Mouse (Mus musculus) forebrain, embryonic 13.5 days (tissue): Measurements from ENCODE around the gene Ugt2a3. TPM values are rescaled to one million over a fixed set of nuclear protein-coding genes. Genes with fewer than 3 reads are reported as not detected.
"Not testable (repeated sequence)": the region's sequence is repeated elsewhere in the genome, so short reads cannot be mapped to it uniquely, and the experiment has no call there.

Experiments used
- ATAC-seq: fragments of 200-750 bp; cut with Nextera tagmentation; 2 replicates; pipeline ENCODE4 v1.8.0; 2017
- H3K27ac ChIP-seq: fragments of 300-500 bp; sonication (generic); 2 replicates; pipeline ENCODE4 v1.5.1; 2015; ENCODE audit warnings: inconsistent platforms, mild to moderate bottlenecking, moderate library complexity
- H3K27me3 ChIP-seq: fragments of 300-500 bp; sonication (generic); 2 replicates; pipeline ENCODE4 v1.6.1; 2015; ENCODE audit warnings: mild to moderate bottlenecking, inconsistent platforms
- H3K36me3 ChIP-seq: fragments of 300-500 bp; sonication (generic); 2 replicates; pipeline ENCODE4 v1.6.1; 2015; ENCODE audit warnings: mild to moderate bottlenecking, inconsistent platforms; ENCODE audit not compliant: poor library complexity, severe bottlenecking
- H3K4me1 ChIP-seq: fragments of 300-500 bp; sonication (generic); 2 replicates; pipeline ENCODE4 v1.6.1; 2015; ENCODE audit warnings: inconsistent platforms
- H3K4me2 ChIP-seq: fragments of 300-500 bp; sonication (generic); 2 replicates; pipeline ENCODE4 v1.6.1; 2015; ENCODE audit warnings: inconsistent platforms, mild to moderate bottlenecking, moderate library complexity
- H3K4me3 ChIP-seq: fragments of 300-500 bp; sonication (generic); 2 replicates; pipeline ENCODE4 v1.5.1; 2015; ENCODE audit warnings: mild to moderate bottlenecking, inconsistent platforms
- H3K9ac ChIP-seq: fragments of 300-500 bp; sonication (generic); 2 replicates; pipeline ENCODE4 v1.6.1; 2015; ENCODE audit warnings: mild to moderate bottlenecking, inconsistent platforms
- H3K9me3 ChIP-seq: fragments of 300-500 bp; sonication (generic); replicated peaks from 2 replicates; pipeline ENCODE4 v1.6.1; 2016; ENCODE audit warnings: inconsistent platforms
- WGBS: fragments of 180-500 bp; shearing (Covaris S2); methylation state at CpG from one replicate; pipeline ENCODE4 v1.1.7; 2015; 5-methylcytosine and 5-hydroxymethylcytosine counted together
- polyA plus RNA-seq: library from polyadenylated mRNA; unstranded; fragments of >200 nt; fragmentation: Nextera tagmentation; extraction: Ambion mirVana; gene quantifications from 2 replicates; pipeline ENCODE4 v1.2.1, GENCODE M21; 2015

Gene Ugt2a3
- polyA plus RNA-seq, 1 experiment from 2014 or later, result not detected

- ATAC-seq, result no peak
- no peaks in the 10 kb centered on the region for H3K4me1 ChIP-seq
- no peaks in the 10 kb centered on the region for H3K9me3 ChIP-seq
- H3K4me3 ChIP-seq, result no peak overlapping the region
- H3K9ac ChIP-seq, result no peak overlapping the region
- H3K27ac ChIP-seq, result no peak overlapping the region
- WGBS, result 95% methylated on average over 12 of the region's 12 CpGs
- H3K27me3 ChIP-seq, result no peaks in the 10 kb centered on the region
- H3K36me3 ChIP-seq, result no peaks in the 10 kb centered on the region
- no peak overlapping the region for H3K4me2 ChIP-seq
Measured at GRCm38 (mm10) chr5:87311392-87311791, 25.6 kb downstream of the Ugt2a3 start.

DNA sequence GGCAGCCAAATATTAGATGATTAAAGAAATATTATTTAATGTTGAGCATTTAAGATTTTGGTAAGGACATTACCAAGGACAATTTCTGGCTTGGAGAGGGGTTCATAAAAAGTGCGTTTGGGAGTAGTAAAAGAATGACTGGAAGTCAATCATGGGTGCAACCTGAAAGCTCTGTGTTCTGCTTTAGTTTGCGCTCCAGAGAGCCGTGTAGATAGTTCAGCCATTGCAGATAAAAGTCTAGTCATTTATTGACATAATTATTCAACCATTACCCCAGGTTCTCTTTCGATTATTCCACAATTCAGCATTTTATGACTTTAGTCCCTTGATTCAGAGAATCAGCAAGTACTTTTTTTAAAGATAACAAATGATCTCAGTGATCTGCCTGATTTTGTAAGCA is 50.8 kb downstream of the Ugt2a3 start:
- not testable (repeated sequence) for H3K9ac ChIP-seq, H3K4me1 ChIP-seq, ATAC-seq, H3K4me2 ChIP-seq, H3K27me3 ChIP-seq, H3K27ac ChIP-seq, H3K36me3 ChIP-seq, H3K9me3 ChIP-seq, H3K4me3 ChIP-seq
- 87% methylated on average over 4 of the region's 4 CpGs for WGBS

DNA sequence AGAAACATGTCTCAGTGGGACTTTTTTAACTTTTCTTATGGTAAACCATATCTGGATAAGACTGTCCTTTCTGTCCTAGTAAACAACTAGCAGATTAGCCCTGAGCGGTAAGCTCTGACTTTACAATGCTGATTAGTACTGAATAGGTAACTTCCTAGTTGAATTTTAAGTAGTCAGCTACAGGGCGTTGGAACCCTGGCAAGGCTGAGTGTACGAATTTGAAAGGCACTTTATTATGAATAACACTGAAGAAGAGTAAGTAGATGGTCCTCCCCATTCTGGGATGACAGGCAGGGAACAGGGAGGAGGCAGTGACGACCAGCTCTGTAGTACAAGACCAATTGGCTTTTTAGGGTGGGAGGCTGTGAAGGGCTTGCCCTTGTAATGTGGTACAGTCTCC is 61.0 kb downstream of the Ugt2a3 start:
- H3K27me3 ChIP-seq, H3K4me2 ChIP-seq, H3K4me3 ChIP-seq, ATAC-seq, H3K27ac ChIP-seq, H3K9me3 ChIP-seq, H3K36me3 ChIP-seq, H3K4me1 ChIP-seq, H3K9ac ChIP-seq: not testable (repeated sequence)
- WGBS, result 82% methylated on average over 4 of the region's 4 CpGs

GRCm38 (mm10) chr5:87275581-87275980 is 61.4 kb downstream of the Ugt2a3 start:
- H3K9me3 ChIP-seq, result no peaks in the 10 kb centered on the region
- WGBS, result 90% methylated on average over 6 of the region's 6 CpGs
- no peak for ATAC-seq
- H3K4me3 ChIP-seq, result no peak overlapping the region
- no peaks in the 10 kb centered on the region for H3K4me1 ChIP-seq
- H3K27me3 ChIP-seq, result no peaks in the 10 kb centered on the region
- H3K4me2 ChIP-seq, result no peak overlapping the region
- no peaks in the 10 kb centered on the region for H3K36me3 ChIP-seq
- no peak overlapping the region for H3K9ac ChIP-seq
- no peak overlapping the region for H3K27ac ChIP-seq

Other genes with a start within 250 kb of the Ugt2a3 start
- not detected in 2 replicates for gene Ugt2b36, start 244.6 kb downstream of the Ugt2a3 start, polyA plus RNA-seq
- gene Ugt2b5, start 196.9 kb downstream of the Ugt2a3 start, polyA plus RNA-seq, result 0.09 TPM in 1 of 2 replicates, not detected in the other
- not detected in 2 replicates for gene Ugt2b37, start 82.4 kb downstream of the Ugt2a3 start, polyA plus RNA-seq
- not detected in 2 replicates for gene Ugt2b38, start 87.0 kb upstream of the Ugt2a3 start, polyA plus RNA-seq
- not detected in 2 replicates for gene Ugt2a2, start 145.1 kb upstream of the Ugt2a3 start, polyA plus RNA-seq
- not detected in 2 replicates for gene Gm43638, start 149.6 kb upstream of the Ugt2a3 start, polyA plus RNA-seq
- gene Ugt2a1, start 153.7 kb upstream of the Ugt2a3 start, polyA plus RNA-seq, result not detected in 2 replicates
- gene Sult1b1, start 201.0 kb upstream of the Ugt2a3 start, polyA plus RNA-seq, result not detected in 2 replicates
- not detected in 2 replicates for gene Sult1d1, start 231.8 kb upstream of the Ugt2a3 start, polyA plus RNA-seq